Mouse (Mus musculus): ENCODE results near the gene Zfp82.

Zfp82 gene

DNA sequence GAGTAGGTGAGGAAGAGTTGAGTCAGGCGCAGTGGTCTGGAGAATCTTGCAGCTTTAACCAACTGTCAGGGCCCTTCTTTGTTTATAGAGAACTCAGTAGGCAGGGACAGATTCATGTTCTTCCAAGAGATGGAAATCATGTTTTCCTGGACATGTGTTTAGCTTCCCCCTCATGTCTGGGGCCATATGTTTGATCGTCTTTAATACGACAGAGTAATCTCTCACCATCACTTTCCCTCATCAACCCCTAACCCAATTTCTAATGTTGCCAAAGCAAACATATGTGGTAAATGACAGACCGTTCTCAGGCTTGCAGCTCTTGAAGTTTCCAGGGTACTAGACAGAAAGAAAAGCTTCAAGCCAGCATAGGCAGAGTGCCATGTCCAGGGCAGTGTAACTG, 24.6 kb downstream of the Zfp82 start:
- peak; percentile 22 for DNase-seq (ENCODE audit: low spot score)

DNA sequence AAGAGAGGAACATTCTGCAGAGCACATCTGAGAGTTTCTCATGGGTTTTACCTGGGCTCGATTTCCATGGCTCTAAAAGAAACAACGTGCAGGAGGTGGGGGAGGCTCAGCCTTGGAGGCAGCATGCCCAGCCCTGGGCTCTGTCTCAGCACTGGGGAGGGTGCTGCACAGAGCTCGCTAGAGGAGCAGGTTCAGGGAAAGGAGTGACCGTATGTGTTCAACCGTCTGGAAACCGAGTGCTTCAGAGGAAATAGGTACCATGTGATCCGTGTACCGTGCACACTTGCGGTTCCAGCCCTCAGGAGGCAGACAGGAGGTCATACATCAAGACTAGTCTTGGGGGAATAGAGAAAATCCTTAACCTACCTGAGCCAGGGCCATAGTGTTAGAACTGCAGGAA, 28.3 kb downstream of the Zfp82 start:
- no peak for DNase-seq (ENCODE audit: low spot score)

DNA sequence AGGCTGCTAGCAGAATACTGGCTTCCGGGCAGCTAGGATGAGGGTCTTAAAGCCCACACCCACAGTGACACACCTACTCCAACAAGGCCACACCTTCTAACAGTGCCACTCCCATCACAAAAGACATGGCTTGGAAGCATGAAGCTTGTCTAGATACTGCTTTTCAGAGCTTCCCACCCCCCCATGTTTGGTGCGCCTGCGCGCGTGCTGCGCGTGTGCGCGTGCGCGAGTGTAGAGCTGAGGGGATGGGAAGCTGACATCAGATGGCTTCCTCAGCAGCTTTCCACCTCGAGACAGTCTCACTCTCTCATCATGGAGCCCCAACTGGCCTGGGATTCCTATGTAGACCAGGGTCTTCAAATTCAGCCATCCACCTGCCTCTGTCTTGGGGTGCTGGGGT, 38.4 kb downstream of the Zfp82 start:
- DNase-seq (ENCODE audit: low spot score): no peak

DNA sequence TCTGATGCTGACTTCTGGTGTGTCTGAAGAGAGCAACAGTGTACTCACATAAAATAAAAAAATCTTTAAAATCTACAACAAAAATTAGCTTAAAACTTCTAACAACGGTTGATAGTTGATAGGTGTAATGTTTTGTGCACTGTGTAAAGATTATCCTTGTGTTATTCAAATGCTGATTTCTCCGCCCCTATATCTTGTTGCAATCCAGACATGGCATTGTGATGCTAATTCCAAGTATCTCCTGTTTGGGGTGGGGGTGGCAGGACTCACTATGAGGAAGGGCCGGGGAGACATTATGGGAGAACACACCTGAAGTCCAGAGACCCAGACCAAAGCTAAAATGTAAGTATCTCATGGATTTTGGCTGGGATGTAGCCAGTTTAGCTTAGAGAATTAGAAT, 41.3 kb downstream of the Zfp82 start:
- no peak for DNase-seq (ENCODE audit: low spot score)

DNA sequence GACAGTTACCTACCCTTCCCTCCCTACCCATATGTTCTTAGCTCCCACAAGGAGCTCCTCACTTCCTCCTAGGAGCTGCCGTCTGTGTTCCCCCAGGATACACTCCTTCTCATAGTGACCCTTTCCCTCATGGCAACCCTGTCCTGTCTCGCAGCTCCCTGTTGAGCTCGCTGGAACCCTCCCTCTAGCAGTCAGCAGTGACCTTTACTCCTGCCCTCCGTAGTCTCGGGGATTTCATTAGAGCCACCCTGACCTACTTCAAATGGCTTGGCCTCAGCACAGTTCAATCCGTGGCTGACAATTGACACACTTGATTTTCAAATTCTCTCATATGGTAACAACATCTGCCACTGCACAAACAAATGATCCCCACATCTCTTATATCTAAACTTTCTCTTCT, 42.0 kb downstream of the Zfp82 start:
- no peak for DNase-seq (ENCODE audit: low spot score)

DNA sequence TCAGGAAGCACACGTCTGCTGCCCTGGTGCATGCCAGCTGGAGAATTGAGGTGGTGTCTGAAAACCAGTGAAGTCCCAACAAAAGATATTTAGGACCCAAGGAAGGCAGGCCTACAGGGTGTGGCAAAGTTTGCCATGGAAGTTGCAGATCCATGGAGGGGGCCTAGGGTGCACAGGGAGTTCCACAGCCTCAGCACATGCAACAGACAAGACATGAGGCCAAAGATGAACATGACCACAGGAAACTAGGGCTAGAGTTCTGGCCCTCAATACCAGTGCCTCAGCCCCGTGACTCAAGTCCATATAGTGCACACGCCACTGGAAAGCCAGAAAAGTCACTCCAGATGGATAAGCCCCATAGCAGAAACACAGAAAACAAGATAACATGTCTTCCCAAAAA, 44.1 kb downstream of the Zfp82 start:
- DNase-seq (ENCODE audit: low spot score): no peak

DNA sequence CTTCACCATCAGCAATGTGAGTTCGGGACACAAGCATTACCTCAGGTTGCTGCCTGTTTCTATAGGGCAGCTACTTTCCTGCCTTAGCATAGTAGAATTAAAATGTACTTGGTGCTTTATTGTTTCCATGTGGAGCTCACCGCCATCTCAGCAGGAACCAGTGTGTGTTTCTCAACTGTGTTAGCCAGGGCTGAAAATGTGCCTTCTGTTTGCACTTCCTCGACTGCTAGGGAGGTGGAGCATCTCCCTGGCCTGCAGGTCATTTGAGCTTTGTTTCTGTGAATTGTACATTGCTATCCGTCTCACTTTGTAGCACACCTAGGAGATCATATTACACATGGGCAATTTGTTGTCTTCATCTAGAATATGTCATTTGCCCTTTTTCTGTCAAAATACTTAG, 45.4 kb downstream of the Zfp82 start:
- DNase-seq (ENCODE audit: low spot score): no peak

DNA sequence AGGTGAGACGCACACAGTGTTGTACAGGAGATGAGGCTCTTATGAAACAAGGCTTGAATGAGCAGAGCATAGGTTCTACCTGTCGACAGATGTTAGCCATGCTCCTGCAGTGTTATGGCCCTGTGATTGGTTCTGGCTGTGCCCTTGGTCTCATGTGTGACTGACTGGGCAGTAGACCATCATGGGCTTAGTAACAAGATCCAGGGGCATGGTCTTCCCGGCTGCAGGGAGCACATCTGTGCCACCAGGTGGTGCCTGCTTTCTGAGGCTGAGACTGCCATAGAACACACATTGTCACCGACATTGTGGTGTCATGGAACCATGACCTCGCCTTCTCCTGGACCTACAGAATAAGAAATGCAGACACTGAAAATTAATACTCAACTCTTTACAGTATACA, 47.3 kb downstream of the Zfp82 start:
- DNase-seq (ENCODE audit: low spot score): peak; percentile 19

DNA sequence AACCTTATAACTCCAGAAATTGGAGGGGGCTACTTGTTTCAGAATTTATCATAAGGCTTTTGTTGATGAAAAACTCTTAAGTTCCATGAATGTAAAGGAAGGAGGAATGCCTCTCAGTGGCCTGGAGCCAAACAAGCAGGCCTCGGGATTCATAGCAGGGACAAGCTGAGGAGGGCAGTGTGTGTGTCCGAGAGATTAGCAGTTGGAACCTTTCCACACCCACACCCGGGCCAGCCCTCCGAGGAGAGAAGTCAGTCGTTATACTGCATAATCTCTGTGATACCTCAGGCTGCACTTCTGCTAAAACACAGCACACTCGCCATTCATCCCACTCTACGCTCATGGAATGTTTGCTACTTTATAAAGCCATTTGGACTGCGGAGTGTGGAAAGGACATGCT, 48.9 kb downstream of the Zfp82 start:
- no peak for DNase-seq (ENCODE audit: low spot score)

DNA sequence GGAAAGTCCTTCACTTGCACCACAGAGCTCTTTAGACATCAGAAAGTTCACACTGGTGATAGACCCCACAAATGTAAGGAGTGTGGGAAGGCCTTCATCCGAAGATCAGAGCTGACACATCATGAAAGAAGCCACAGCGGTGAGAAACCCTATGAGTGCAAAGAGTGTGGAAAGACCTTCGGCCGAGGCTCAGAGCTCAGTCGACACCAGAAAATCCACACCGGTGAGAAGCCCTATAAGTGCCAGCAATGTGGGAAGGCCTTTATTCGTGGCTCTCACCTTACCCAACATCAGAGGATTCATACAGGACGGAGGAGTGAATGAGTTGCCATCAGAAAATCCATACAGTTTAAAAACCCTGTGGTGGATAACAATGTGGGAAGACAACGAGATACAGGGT, 49.4 kb downstream of the Zfp82 start:
- no peak for DNase-seq (ENCODE audit: low spot score)

DNA sequence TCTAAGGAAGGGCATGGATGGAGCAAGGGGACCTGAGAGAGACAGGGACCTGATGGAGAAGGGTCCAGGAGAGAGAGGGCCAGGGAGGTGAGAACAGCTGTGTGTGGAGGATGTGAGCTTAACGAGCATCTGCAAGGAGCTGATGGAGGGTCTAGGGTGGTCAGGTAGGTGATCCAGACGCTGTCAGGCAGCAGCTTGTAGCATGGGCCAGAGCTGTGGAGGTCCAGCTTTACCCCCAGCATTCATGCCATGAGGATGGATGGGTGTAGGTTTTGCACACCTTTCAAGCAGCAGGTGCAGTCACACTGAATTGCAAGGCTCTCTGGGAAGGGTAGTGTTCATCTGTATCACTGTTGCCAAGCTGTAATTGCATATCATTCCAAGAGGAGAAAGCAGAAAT, 53.2 kb downstream of the Zfp82 start:
- DNase-seq (ENCODE audit: low spot score): no peak

DNA sequence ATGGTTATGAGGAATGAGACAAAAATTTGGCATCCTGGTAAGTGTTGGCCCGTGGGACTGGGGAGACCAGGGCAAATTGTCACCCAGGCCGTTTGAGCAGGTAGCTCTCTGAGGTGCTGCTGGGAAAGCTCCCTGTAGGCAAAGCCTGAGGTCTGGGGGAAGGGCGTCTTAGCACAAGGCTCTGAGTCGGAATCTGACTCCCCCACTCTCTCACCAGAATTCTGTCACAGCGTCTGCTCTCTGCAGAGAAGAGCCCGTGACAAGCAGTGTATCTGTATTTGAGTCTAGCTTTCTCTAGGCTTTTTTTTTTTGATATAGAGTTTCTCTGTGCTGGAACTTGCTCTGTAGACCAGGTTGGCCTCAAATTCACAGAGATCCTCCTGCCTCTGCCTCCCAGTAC, 55.5 kb downstream of the Zfp82 start:
- DNase-seq (ENCODE audit: low spot score): no peak

DNA sequence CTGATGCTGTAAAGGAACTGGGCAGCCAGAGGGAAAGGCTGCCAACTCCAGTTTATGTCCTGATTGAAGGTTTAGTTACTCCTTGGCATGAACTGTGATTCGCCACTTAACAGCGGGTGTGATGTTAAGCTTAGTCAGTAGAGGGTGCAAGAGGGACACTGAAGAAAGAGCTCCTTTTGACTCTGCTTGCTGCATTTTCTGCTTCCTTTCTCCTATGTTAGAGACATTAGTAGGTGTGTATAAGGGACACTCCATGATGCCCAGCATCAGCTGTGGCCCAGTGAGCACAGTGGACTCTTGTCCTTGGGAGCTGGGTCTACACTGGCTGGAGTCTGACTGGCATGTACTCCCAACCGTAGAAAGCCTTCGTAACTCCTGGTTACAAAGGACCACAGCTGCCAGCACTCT, 59.7 kb downstream of the Zfp82 start:
- peak; percentile 62 for DNase-seq (ENCODE audit: low spot score)

DNA sequence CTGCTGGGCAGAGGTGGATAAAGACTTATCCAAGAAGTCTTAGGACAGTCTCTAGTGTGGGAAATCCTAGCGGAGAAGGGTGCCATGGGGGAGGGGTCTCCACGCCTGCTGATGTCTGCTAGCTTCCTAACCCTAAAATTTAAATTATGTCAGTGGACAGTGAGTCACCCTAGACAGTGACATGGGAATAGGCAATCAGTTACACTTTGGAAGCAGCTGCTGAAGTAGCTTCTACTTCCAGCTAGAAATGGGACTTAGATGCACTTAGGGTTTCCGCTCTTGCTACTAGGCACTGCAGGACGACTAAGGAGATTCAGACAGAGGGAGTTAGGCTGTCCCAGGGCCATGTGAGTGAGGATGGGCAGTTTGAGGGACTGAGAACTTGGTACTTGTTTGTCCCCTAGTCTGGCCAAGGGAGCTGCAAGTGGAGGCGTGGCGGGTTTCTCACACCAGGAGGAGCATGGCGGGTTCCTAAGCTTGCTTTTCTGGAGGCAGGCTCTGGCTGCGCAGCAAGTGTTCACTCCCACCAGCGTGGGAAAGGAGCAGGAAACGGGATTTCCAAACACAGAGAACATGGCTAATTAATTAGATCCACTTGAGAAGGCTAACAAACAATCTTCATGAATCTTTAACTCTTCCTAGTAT, 62.0 kb downstream of the Zfp82 start:
- no peak for DNase-seq (ENCODE audit: low spot score)

DNA sequence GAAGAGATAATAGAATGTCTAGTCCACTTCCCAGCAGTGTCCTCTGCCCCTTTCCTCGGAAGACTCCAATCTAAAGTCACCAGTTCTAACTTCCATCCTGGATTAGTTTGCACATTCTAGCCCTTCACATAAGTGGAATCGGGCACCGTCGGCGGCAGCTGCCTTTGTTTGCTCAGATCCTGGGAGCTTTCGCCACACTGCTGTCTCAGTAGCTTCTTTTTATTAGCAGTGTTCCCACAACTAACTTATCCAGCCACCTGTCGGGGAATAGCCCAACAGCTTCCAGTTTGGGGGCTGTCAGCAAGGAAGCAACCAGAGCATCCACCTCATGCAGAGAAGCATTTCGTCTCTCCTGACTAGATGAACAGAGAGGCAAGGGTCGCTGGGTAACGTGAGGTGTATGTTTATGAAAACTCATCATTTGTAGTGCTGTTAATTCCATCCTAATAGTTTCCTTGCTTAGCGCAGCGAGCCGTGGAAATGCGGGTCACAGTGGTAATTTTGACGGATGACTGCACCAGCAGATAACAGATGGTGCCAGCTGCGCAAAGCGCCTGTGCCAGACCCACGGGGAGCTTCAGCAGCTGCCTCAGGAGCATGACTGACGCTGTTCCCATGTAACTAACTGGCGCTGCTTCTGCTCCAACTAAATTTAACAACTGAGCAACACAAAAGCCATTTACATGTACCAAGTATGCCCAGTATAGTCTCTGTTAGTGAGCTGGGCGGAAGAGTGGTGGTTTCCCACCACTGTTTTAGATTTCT, 63.2 kb downstream of the Zfp82 start:
- DNase-seq (ENCODE audit: low spot score): no peak

DNA sequence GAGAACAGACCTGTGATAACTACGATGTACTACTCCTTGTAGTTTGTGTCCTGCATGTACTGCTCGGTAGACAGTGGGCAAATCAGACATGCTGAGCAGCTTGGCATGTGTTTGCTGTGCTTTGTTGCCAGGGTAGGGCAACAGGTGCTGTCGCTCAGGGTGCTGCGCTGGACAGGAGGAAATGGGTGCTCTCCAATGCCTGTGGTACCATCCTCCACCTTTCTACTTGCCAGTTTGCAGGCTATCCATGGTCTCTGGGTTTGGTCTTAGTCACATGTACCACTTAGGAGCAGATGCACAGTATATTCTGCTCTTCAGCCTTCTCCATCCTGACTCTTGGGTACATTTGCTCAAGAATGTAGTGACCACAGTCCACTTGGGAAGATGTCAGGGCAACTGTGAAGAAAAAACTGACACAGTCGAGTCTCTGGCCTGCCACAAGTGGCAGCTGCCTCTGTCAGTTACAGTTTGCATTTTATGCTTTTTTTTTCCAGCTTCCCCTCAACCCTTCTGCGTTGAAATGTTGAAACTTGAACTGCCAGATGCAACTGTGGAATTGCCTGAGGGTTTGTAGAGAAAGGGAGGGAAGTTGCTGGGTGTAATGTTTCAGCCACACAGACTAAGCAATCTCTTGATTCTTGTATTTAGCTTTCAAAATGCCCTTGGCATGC, 64.5 kb downstream of the Zfp82 start:
- no peak for DNase-seq (ENCODE audit: low spot score)

DNA sequence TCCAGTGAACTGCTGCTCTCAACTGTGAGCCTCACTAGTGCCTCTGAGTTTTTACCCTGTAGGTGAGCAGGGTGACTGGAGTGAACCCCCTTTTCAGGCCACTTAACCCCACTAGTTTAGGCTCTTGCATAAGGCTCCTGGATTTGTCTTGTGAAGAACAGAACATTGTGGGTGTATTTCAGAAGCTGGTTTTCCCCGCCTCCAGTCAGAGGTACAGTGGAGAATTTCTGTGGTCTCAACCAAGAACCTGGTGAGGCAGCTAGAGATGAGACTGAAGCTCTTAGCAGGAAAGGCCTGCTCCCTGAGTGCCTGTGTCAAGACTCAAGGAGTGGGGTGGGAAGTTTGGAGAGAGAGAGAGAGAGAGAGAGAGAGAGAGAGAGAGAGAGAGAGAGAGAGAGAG, 65.1 kb downstream of the Zfp82 start:
- no peak for DNase-seq (ENCODE audit: low spot score)

Data from MN1 (cell line).